ENCODE assay signal across 8 mouse cellular contexts in genomic region chr14:54641305-54641969, GRCm38 (mm10). TPM values are rescaled to one million over a fixed set of nuclear protein-coding genes. Genes with fewer than 3 reads are reported as not detected.
DNase-seq lines count a peak whose midpoint lies in the region; ATAC-seq lines count a peak whose summit lies in the region.

TSS of gene Cdh24 (minus strand) at chr14:54641364.

- H3K4me3 ChIP-seq in intestine, embryonic 15.5 days (replicated peaks) = peak within 1 kb of the TSS; percentile 74

- peak within 1 kb of the TSS; percentile 67 for H3K27ac ChIP-seq in intestine, embryonic 15.5 days

- H3K27me3 ChIP-seq in intestine, embryonic 15.5 days (replicated peaks) = no peaks in the 10 kb centered on the region

- 0% methylated on average over 51 of the region's 52 CpGs for WGBS in intestine, embryonic 15.5 days

- intact Hi-C loops in gastrocnemius, postnatal 36 days (cut with DNase I) = loop anchor here (1.0 kb wide), 1 partner anchor 72 kb away; no protein-coding TSS in a partner anchor
- intact Hi-C loops in left cerebral cortex, postnatal 14 days (cut with DNase I) = loop anchor here (5.0 kb wide), 2 partner anchors 114 to 414 kb away; no protein-coding TSS in a partner anchor

- peak; percentile 81 for DNase-seq in adrenal gland, adult 8-10 months
- peak; percentile 85 for DNase-seq in embryo, embryonic 11.5 days (ENCODE audit: low read depth, low spot score)
- peak; percentile 75 to 76 for DNase-seq in gastrocnemius, postnatal 36 days
- peak; percentile 90 to 91 for DNase-seq in left cerebral cortex, postnatal 14 days (ENCODE audit: low spot score in 2 of 2)
- peak; percentile 90 for DNase-seq in right cerebral cortex, postnatal 14 days
- peak; percentile 85 to 89 for DNase-seq in urinary bladder, postnatal 36 days (ENCODE audit: low spot score in 2 of 2)

- H3K4me2 ChIP-seq in intestine, embryonic 15.5 days (replicated peaks) = peak within 1 kb of the TSS; percentile 89

- H3K4me1 ChIP-seq in intestine, embryonic 15.5 days (replicated peaks) = peaks cover 16% of the 10 kb centered on the region

- peaks cover 40% of the 10 kb centered on the region for H3K36me3 ChIP-seq in intestine, embryonic 15.5 days

- peak; percentile 97 for ATAC-seq in intestine, embryonic 15.5 days
- peak; percentile 81 for ATAC-seq in megakaryocyte-erythroid progenitor cell, adult 5-6 weeks (replicated peaks; ENCODE audit: low FRiP score, low TSS enrichment, poor library complexity, severe bottlenecking)

- H3K9ac ChIP-seq in intestine, embryonic 15.5 days = peak within 1 kb of the TSS; percentile 83

- no peaks in the 10 kb centered on the region for H3K9me3 ChIP-seq in intestine, embryonic 15.5 days

RNA-seq across cellular contexts. Expression of gene Cdh24, which starts in this region (rescaled TPM):
- 1 to 10 TPM in 2 of 4 experiments, under 1 TPM in 2; 0.46 to 2.0 (median 1.3) TPM for total RNA-seq in adrenal gland, adult 8-10 months (2022)
- under 1 TPM; 0.36 to 0.59 TPM for total RNA-seq in gastrocnemius, postnatal 36 days (2021)
- 2.8 and 3.0 TPM in 2 replicates for polyA plus RNA-seq in intestine, embryonic 15.5 days (2015; fragmentation: Nextera tagmentation; extraction: Ambion mirVana)
- 10 to 100 TPM; 10.5 to 12.2 TPM for total RNA-seq in left cerebral cortex, postnatal 14 days (2021)
- total RNA-seq in megakaryocyte-erythroid progenitor cell, adult 5-6 weeks (2014; fragmentation: Nextera tagmentation) = 2.3 and 2.5 TPM in 2 replicates
- total RNA-seq in megakaryocyte-erythroid progenitor cell, adult 5-6 weeks (2017) = 0.15 and 1.7 TPM in 2 replicates

Comparison
In these comparisons a context has a peak if more than half of its experiments do, and no peak if none do; other contexts are left out.
1. Peak in every context shown above with its lines: DNase-seq, ATAC-seq, H3K4me3 ChIP-seq and H3K27ac ChIP-seq.
2. Peak in DNase-seq in gastrocnemius, postnatal 36 days; RNA of the gene not detected or under 1 TPM.